Mouse (Mus musculus) adipocyte (in vitro differentiated cells): ENCODE results near the gene Surf2.

Source experiments
- DNase-seq: peaks from one replicate; pipeline ENCODE4 v3.0.0-alpha.2; 2016; ENCODE audit warnings: low spot score

Surf2 gene

GRCm38 (mm10) chr2:26960756-26961155 is 44.6 kb downstream of the Surf2 start:
- no peak for DNase-seq

- DNase-seq = peak; percentile 95
Observed at GRCm38 (mm10) chr2:26963923-26964723, 48.0 kb downstream of the Surf2 start, which contains the start of gene Rexo4. Gene Rexo4, minus strand, starts transcription at chr2:26964386.

GRCm38 (mm10) chr2:26964724-26965370 is 48.7 kb downstream of the Surf2 start:
- DNase-seq = no peak

- DNase-seq = no peak
Observed at GRCm38 (mm10) chr2:26967262-26967661, 51.1 kb downstream of the Surf2 start.
